Mouse (Mus musculus): Measurements from ENCODE around the gene C330007P06Rik. TPM values are rescaled to one million over a fixed set of nuclear protein-coding genes. Genes with fewer than 3 reads are reported as not detected.
"Not testable (repeated sequence)": the region's sequence is repeated elsewhere in the genome, so short reads cannot be mapped to it uniquely, and the experiment has no call there.

The C330007P06Rik gene
- polyA plus RNA-seq, 1 experiment from 2014 or later = 37.5 TPM

GRCm38 (mm10) chrX:36815022-36815421 lies 58.9 kb downstream of the C330007P06Rik start:
- H3K9me3 ChIP-seq = no peaks in the 10 kb centered on the region
- H3K36me3 ChIP-seq = no peaks in the 10 kb centered on the region
- ATAC-seq (ENCODE audit: insufficient number of reproducible peaks, insufficient read depth, low FRiP score, low TSS enrichment, low read depth) = no peak
- H3K9ac ChIP-seq = no peak overlapping the region
- H3K4me2 ChIP-seq = no peak overlapping the region
- no peak overlapping the region for H3K4me3 ChIP-seq
- H3K4me1 ChIP-seq = no peaks in the 10 kb centered on the region
- 75% methylated on average over 4 of the region's 4 CpGs for WGBS
- no peaks in the 10 kb centered on the region for H3K27me3 ChIP-seq
- H3K27ac ChIP-seq = no peak overlapping the region

GRCm38 (mm10) chrX:36814161-36814836 lies 59.6 kb downstream of the C330007P06Rik start:
- Histone ChIP-seq H3K27ac (no peak overlapping the region), H3K9me3 (no peaks in the 10 kb centered on the region), H3K27me3 (no peaks in the 10 kb centered on the region), H3K4me1 (no peaks in the 10 kb centered on the region), H3K9ac (no peak overlapping the region), H3K4me2 (no peak overlapping the region), H3K4me3 (no peak overlapping the region), H3K36me3 (no peaks in the 10 kb centered on the region)
- WGBS = 79% methylated on average over 8 of the region's 8 CpGs
- no peak for ATAC-seq (ENCODE audit: insufficient number of reproducible peaks, insufficient read depth, low FRiP score, low TSS enrichment, low read depth)

DNA sequence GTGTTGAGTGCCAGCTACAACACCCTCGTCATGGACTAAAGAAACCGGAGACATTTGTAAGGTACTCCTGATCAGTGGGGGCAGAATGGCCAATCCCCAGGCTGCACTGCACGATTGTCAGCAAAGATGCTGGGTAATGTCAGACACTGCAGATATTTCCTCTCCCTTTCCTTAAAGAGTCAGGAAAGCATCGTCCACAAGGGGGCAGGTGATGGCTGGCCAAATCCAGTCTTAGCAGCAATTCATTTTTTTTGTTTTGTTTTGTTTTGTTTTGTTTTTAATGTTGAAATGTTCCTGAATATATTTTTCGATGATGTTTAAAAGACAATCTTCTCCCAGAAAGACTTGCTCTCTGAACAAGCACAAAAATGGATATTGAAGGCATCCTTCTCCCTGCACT lies 62.5 kb downstream of the C330007P06Rik start:
- Histone ChIP-seq H3K27me3 (no peaks in the 10 kb centered on the region), H3K9ac (no peak overlapping the region), H3K36me3 (no peaks in the 10 kb centered on the region), H3K4me2 (no peak overlapping the region), H3K9me3 (no peaks in the 10 kb centered on the region), H3K4me1 (no peaks in the 10 kb centered on the region; the same call in 1 of the 2 replicates), H3K4me3 (no peak overlapping the region), H3K27ac (no peak overlapping the region)
- no peak for ATAC-seq (ENCODE audit: insufficient number of reproducible peaks, insufficient read depth, low FRiP score, low TSS enrichment, low read depth)
- 51% methylated on average over 5 of the region's 5 CpGs for WGBS

- no peak for ATAC-seq (ENCODE audit: insufficient number of reproducible peaks, insufficient read depth, low FRiP score, low TSS enrichment, low read depth)
- H3K9me3 ChIP-seq = no peaks in the 10 kb centered on the region
- peak overlapping the region; percentile 41 for H3K4me3 ChIP-seq
- WGBS = 69% methylated on average over 6 of the region's 6 CpGs
- no peaks in the 10 kb centered on the region for H3K36me3 ChIP-seq
- H3K9ac ChIP-seq = no peak overlapping the region
- H3K27me3 ChIP-seq = no peaks in the 10 kb centered on the region
- H3K4me2 ChIP-seq = peak overlapping the region; percentile 55
- H3K27ac ChIP-seq = peak overlapping the region; percentile 80; the same call in 1 of the 2 replicates
- no peaks in the 10 kb centered on the region; the same call in 1 of the 2 replicates for H3K4me1 ChIP-seq
Measured at GRCm38 (mm10) chrX:36808318-36808683, 65.6 kb downstream of the C330007P06Rik start.

DNA sequence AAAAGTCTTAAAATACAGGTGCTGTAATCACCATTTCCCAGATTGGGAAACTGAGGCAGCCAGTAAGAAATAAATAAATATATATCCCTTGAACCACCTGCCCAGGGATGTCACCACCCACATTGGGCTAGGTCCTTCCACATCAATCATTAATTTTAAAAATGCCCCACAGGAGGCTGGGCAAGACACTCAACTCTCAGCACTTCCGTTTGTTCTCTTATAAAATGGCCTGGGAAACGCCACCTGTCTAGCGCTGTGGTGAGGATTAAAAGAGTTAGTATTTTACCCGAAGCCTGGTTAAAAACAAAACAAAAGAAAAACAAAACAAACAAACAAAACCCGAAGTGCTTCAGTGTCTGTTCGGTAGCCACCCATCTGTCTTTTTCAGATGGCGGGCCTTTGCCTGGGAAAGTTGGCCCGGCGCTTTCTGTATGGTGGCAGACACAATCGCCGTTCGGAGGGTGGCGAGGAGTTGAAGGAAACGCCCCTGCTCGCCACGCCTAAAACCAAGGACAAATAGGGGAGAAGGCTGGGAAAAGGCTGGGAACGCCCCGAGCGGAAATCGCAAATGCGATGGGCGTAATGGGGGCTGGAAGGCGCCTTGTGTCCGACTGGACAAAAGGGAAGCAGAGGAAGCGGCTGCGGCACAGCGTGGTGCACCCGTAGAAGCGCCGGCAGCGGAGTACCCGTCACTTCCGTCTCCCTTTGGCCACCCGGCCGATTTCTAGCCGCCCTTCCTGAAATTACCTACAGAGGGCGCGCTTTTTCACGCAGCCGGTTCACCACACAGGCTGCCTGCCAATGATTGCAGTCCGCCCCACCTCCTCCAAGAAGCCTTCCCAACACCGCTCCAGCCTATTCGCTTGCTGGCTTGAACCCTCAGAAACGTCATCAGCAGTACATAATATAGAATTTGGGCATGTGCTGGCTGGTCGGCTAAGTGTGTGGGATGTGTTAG lies 66.3 kb downstream of the C330007P06Rik start:
- H3K9ac ChIP-seq = peak overlapping the region; percentile 61
- peak overlapping the region; percentile 41 for H3K4me3 ChIP-seq
- peak overlapping the region; percentile 55 for H3K4me2 ChIP-seq
- peak; percentile 82 for ATAC-seq (ENCODE audit: insufficient number of reproducible peaks, insufficient read depth, low FRiP score, low TSS enrichment, low read depth)
- no peaks in the 10 kb centered on the region; the same call in 1 of the 2 replicates for H3K4me1 ChIP-seq
- H3K27ac ChIP-seq = peak overlapping the region; percentile 80
- no peaks in the 10 kb centered on the region for H3K9me3 ChIP-seq
- H3K27me3 ChIP-seq = no peaks in the 10 kb centered on the region
- no peaks in the 10 kb centered on the region for H3K36me3 ChIP-seq
- WGBS = 29% methylated on average over 45 of the region's 45 CpGs

GRCm38 (mm10) chrX:36805466-36806235 lies 68.3 kb downstream of the C330007P06Rik start:
- no peaks in the 10 kb centered on the region; the same call in 1 of the 2 replicates for H3K4me1 ChIP-seq
- H3K4me2 ChIP-seq = no peak overlapping the region
- H3K27ac ChIP-seq = no peak overlapping the region
- no peaks in the 10 kb centered on the region for H3K27me3 ChIP-seq
- H3K9me3 ChIP-seq = no peaks in the 10 kb centered on the region
- no peak overlapping the region for H3K9ac ChIP-seq
- no peak for ATAC-seq (ENCODE audit: insufficient number of reproducible peaks, insufficient read depth, low FRiP score, low TSS enrichment, low read depth)
- no peak overlapping the region for H3K4me3 ChIP-seq
- WGBS = 54% methylated on average over 5 of the region's 5 CpGs
- H3K36me3 ChIP-seq = no peaks in the 10 kb centered on the region

- Histone ChIP-seq H3K4me2 (no peak overlapping the region), H3K9ac (no peak overlapping the region), H3K27me3 (no peaks in the 10 kb centered on the region), H3K4me3 (no peak overlapping the region), H3K36me3 (no peaks in the 10 kb centered on the region), H3K9me3 (no peaks in the 10 kb centered on the region), H3K27ac (no peak overlapping the region), H3K4me1 (no peaks in the 10 kb centered on the region; the same call in 1 of the 2 replicates)
- 44% methylated on average over 5 of the region's 5 CpGs for WGBS
- ATAC-seq (ENCODE audit: insufficient number of reproducible peaks, insufficient read depth, low FRiP score, low TSS enrichment, low read depth) = no peak
Measured at GRCm38 (mm10) chrX:36804196-36804595, 69.7 kb downstream of the C330007P06Rik start.

GRCm38 (mm10) chrX:36803189-36803588 lies 70.7 kb downstream of the C330007P06Rik start:
- Histone ChIP-seq H3K36me3 (peaks cover 1% of the 10 kb centered on the region; the same call in 1 of the 2 replicates), H3K9ac (no peak overlapping the region), H3K4me3 (no peak overlapping the region), H3K4me1 (no peaks in the 10 kb centered on the region; the same call in 1 of the 2 replicates), H3K4me2 (no peak overlapping the region), H3K27ac (no peak overlapping the region), H3K9me3 (no peaks in the 10 kb centered on the region), H3K27me3 (no peaks in the 10 kb centered on the region)
- 55% methylated on average over 5 of the region's 5 CpGs for WGBS
- no peak for ATAC-seq (ENCODE audit: insufficient number of reproducible peaks, insufficient read depth, low FRiP score, low TSS enrichment, low read depth)

DNA sequence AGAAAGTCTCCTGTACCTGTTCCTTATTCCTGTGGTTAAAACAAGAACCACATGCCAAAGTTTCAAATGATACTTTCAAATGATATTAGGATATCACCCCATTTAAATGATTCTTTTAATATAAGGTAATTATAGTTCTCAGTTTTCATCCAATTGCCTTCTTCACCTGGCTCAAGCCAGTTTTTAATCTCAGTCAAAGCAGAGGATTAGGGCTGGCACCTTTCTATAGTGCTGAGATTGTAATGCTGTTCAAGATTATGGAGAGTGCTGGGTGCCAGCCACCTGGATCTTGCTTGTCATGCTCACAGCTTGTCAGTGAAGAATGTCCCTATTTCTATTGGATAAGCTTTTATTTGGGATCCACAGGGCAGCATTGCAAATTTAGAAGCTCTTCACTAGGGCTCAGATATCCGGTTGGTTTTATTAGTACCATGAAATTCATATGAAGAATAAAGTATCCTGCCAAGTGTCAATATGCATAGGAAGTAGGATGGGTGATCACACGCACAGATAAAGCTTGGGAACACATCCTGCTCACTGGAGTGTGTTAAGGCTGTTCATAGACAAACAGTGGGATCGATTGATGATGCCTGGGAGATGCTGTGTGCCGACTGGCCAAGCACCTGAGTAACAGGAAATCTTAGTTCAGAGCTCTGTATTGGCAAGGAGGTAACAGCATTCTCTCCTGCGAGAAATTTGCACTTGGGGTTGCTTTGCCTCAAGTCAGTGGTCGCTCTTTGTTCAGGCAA lies 74.6 kb downstream of the C330007P06Rik start:
- H3K36me3 ChIP-seq = peaks cover 7% of the 10 kb centered on the region
- ATAC-seq (ENCODE audit: insufficient number of reproducible peaks, insufficient read depth, low FRiP score, low TSS enrichment, low read depth) = no peak
- H3K27me3 ChIP-seq = no peaks in the 10 kb centered on the region
- no peak overlapping the region for H3K27ac ChIP-seq
- H3K9me3 ChIP-seq = no peaks in the 10 kb centered on the region
- no peak overlapping the region for H3K4me3 ChIP-seq
- WGBS = 53% methylated on average over 6 of the region's 6 CpGs
- no peak overlapping the region for H3K9ac ChIP-seq
- no peak overlapping the region for H3K4me2 ChIP-seq
- H3K4me1 ChIP-seq = no peaks in the 10 kb centered on the region

- not testable (repeated sequence) for H3K9me3 ChIP-seq; H3K36me3 ChIP-seq; H3K27me3 ChIP-seq; H3K4me1 ChIP-seq; ATAC-seq (ENCODE audit: insufficient number of reproducible peaks, insufficient read depth, low FRiP score, low TSS enrichment, low read depth)
- H3K4me3 ChIP-seq = peak overlapping the region; percentile 58
- H3K4me2 ChIP-seq = peak overlapping the region; percentile 57
- 73% methylated on average over 8 of the region's 8 CpGs for WGBS
- H3K27ac ChIP-seq = peak overlapping the region; percentile 86; the same call in 1 of the 2 replicates
- H3K9ac ChIP-seq = peak overlapping the region; percentile 83
Measured at GRCm38 (mm10) chrX:36796734-36797133, 77.2 kb downstream of the C330007P06Rik start.

Measured in embryonic facial prominence, embryonic 13.5 days (tissue).